Mouse (Mus musculus): Measurements from ENCODE around the gene Mn1.

- TF ChIP-seq EP300 (IDR thresholded peaks at IDR 0.05; ENCODE audit: low read depth), result no peak
- no peak for TF ChIP-seq CTCF (IDR thresholded peaks at IDR 0.05; ENCODE audit: low read depth)
Measured at GRCm38 (mm10) chr5:111404721-111405120, 12.4 kb upstream of the Mn1 start.

Measured in liver, postnatal 0 days (tissue).